Mouse (Mus musculus): ENCODE data around the gene Gfm1. TPM values are rescaled to one million over a fixed set of nuclear protein-coding genes. Genes with fewer than 3 reads are reported as not detected.

Gfm1 gene
- polyA plus RNA-seq (2016; fragmentation: Nextera tagmentation; extraction: Ambion mirVana) = 37.3 and 40.1 TPM in 2 replicates

- Histone ChIP-seq H3K9me3 (peaks cover 12% of the 10 kb centered on the region), H3K4me2 (replicated peaks) (peak within 1 kb of the TSS; percentile 90), H3K4me1 (peaks cover 9% of the 10 kb centered on the region), H3K36me3 (peaks cover 21% of the 10 kb centered on the region), H3K4me3 (peak within 1 kb of the TSS; percentile 84), H3K27me3 (replicated peaks) (no peaks in the 10 kb centered on the region), H3K9ac (peak within 1 kb of the TSS; percentile 77), H3K27ac (no peak within 1 kb of the TSS)
- ATAC-seq (ENCODE audit: low FRiP score, low read depth) = peak; percentile 95
- WGBS = under 1% methylated on average over 24 of the region's 24 CpGs
Measured at GRCm38 (mm10) chr3:67429999-67430380, at the start of gene Gfm1. TSS of gene Gfm1 (plus strand) at chr3:67430096.

- 0 out of 2 replicates have a peak overlapping the region, but pooled peaks have one; percentile 77 for H3K9ac ChIP-seq
- WGBS = 37% methylated on average over 8 of the region's 8 CpGs
- H3K4me1 ChIP-seq = peaks cover 9% of the 10 kb centered on the region
- H3K27ac ChIP-seq = no peak overlapping the region
- peak overlapping the region; percentile 84; the same call in 1 of the 2 replicates for H3K4me3 ChIP-seq
- peak; percentile 76 for ATAC-seq (ENCODE audit: low FRiP score, low read depth)
- peaks cover 19% of the 10 kb centered on the region for H3K36me3 ChIP-seq
- H3K27me3 ChIP-seq (replicated peaks) = no peaks in the 10 kb centered on the region
- peaks cover 12% of the 10 kb centered on the region for H3K9me3 ChIP-seq
- peak overlapping the region; percentile 90 for H3K4me2 ChIP-seq (replicated peaks)
Measured at GRCm38 (mm10) chr3:67429338-67429998, 428 bp upstream of the Gfm1 start.

GRCm38 (mm10) chr3:67434011-67434410, 4.1 kb downstream of the Gfm1 start:
- WGBS = 93% methylated on average over 6 of the region's 6 CpGs
- H3K4me3 ChIP-seq = no peak overlapping the region
- H3K36me3 ChIP-seq = peaks cover 52% of the 10 kb centered on the region
- H3K9ac ChIP-seq = no peak overlapping the region
- no peaks in the 10 kb centered on the region for H3K9me3 ChIP-seq
- no peak overlapping the region for H3K27ac ChIP-seq
- H3K4me2 ChIP-seq (replicated peaks) = no peak overlapping the region
- ATAC-seq (ENCODE audit: low FRiP score, low read depth) = no peak
- H3K27me3 ChIP-seq (replicated peaks) = no peaks in the 10 kb centered on the region
- peaks cover 9% of the 10 kb centered on the region for H3K4me1 ChIP-seq

- no peak overlapping the region for H3K27ac ChIP-seq
- H3K36me3 ChIP-seq = peaks cover 69% of the 10 kb centered on the region
- no peaks in the 10 kb centered on the region for H3K27me3 ChIP-seq (replicated peaks)
- no peaks in the 10 kb centered on the region for H3K9me3 ChIP-seq
- H3K9ac ChIP-seq = no peak overlapping the region
- no peaks in the 10 kb centered on the region for H3K4me1 ChIP-seq
- no peak overlapping the region for H3K4me3 ChIP-seq
- no peak overlapping the region for H3K4me2 ChIP-seq (replicated peaks)
- ATAC-seq (ENCODE audit: low FRiP score, low read depth) = no peak
- 91% methylated on average over 2 of the region's 2 CpGs for WGBS
Measured at GRCm38 (mm10) chr3:67447143-67447542, 17.2 kb downstream of the Gfm1 start.

GRCm38 (mm10) chr3:67449660-67450059, 19.8 kb downstream of the Gfm1 start:
- Histone ChIP-seq H3K4me2 (replicated peaks) (no peak overlapping the region), H3K4me3 (no peak overlapping the region), H3K27ac (no peak overlapping the region), H3K9me3 (no peaks in the 10 kb centered on the region), H3K27me3 (replicated peaks) (no peaks in the 10 kb centered on the region), H3K4me1 (no peaks in the 10 kb centered on the region), H3K36me3 (peaks cover 75% of the 10 kb centered on the region), H3K9ac (no peak overlapping the region)
- ATAC-seq (ENCODE audit: low FRiP score, low read depth) = no peak
- 94% methylated on average over 21 of the region's 21 CpGs for WGBS

- no peak overlapping the region for H3K9ac ChIP-seq
- WGBS = 85% methylated on average over 5 of the region's 5 CpGs
- no peaks in the 10 kb centered on the region for H3K27me3 ChIP-seq (replicated peaks)
- H3K4me1 ChIP-seq = no peaks in the 10 kb centered on the region
- no peak overlapping the region for H3K4me3 ChIP-seq
- no peak overlapping the region for H3K4me2 ChIP-seq (replicated peaks)
- ATAC-seq (ENCODE audit: low FRiP score, low read depth) = no peak
- H3K27ac ChIP-seq = no peak overlapping the region
- peaks cover 77% of the 10 kb centered on the region for H3K36me3 ChIP-seq
- no peaks in the 10 kb centered on the region for H3K9me3 ChIP-seq
Measured at GRCm38 (mm10) chr3:67450601-67451210, 20.8 kb downstream of the Gfm1 start.

GRCm38 (mm10) chr3:67459881-67460280, 30.0 kb downstream of the Gfm1 start:
- ATAC-seq (ENCODE audit: low FRiP score, low read depth) = no peak
- WGBS = 49% methylated on average over 3 of the region's 3 CpGs
- Histone ChIP-seq H3K4me1 (peaks cover 12% of the 10 kb centered on the region), H3K27me3 (replicated peaks) (no peaks in the 10 kb centered on the region), H3K36me3 (peaks cover 45% of the 10 kb centered on the region), H3K9me3 (no peaks in the 10 kb centered on the region), H3K27ac (no peak overlapping the region), H3K4me2 (replicated peaks) (no peak overlapping the region), H3K4me3 (no peak overlapping the region), H3K9ac (no peak overlapping the region)

GRCm38 (mm10) chr3:67462015-67462414, 32.1 kb downstream of the Gfm1 start:
- Histone ChIP-seq H3K27ac (peak overlapping the region; percentile 32; the same call in 1 of the 2 replicates), H3K4me2 (replicated peaks) (peak overlapping the region; percentile 86), H3K9ac (0 out of 2 replicates have a peak overlapping the region, but pooled peaks have one; percentile 77), H3K4me3 (no peak overlapping the region), H3K36me3 (peaks cover 24% of the 10 kb centered on the region), H3K4me1 (peaks cover 12% of the 10 kb centered on the region), H3K9me3 (no peaks in the 10 kb centered on the region), H3K27me3 (replicated peaks) (no peaks in the 10 kb centered on the region)
- WGBS = 58% methylated on average over 7 of the region's 7 CpGs
- peak; percentile 60; the same call in 1 of the 2 replicates for ATAC-seq (ENCODE audit: low FRiP score, low read depth)

- peaks cover 12% of the 10 kb centered on the region for H3K4me1 ChIP-seq
- H3K9ac ChIP-seq = peak overlapping the region; percentile 77
- H3K4me2 ChIP-seq (replicated peaks) = peak overlapping the region; percentile 86
- no peak overlapping the region for H3K27ac ChIP-seq
- H3K36me3 ChIP-seq = peaks cover 20% of the 10 kb centered on the region
- ATAC-seq (ENCODE audit: low FRiP score, low read depth) = 0 out of 2 replicates have a peak, but pooled peaks have one; percentile 41
- H3K4me3 ChIP-seq = peak overlapping the region; percentile 62
- no peaks in the 10 kb centered on the region for H3K27me3 ChIP-seq (replicated peaks)
- WGBS = 44% methylated on average over 10 of the region's 10 CpGs
- no peaks in the 10 kb centered on the region for H3K9me3 ChIP-seq
Measured at GRCm38 (mm10) chr3:67462578-67462977, 32.7 kb downstream of the Gfm1 start.

- peak overlapping the region; percentile 62 for H3K4me3 ChIP-seq
- H3K9me3 ChIP-seq = no peaks in the 10 kb centered on the region
- no peak for ATAC-seq (ENCODE audit: low FRiP score, low read depth)
- 6% methylated on average over 12 of the region's 12 CpGs for WGBS
- peak overlapping the region; percentile 86 for H3K4me2 ChIP-seq (replicated peaks)
- H3K27ac ChIP-seq = peak overlapping the region; percentile 38; the same call in 1 of the 2 replicates
- no peaks in the 10 kb centered on the region for H3K27me3 ChIP-seq (replicated peaks)
- peaks cover 20% of the 10 kb centered on the region for H3K36me3 ChIP-seq
- H3K9ac ChIP-seq = peak overlapping the region; percentile 77
- peaks cover 12% of the 10 kb centered on the region for H3K4me1 ChIP-seq
Measured at GRCm38 (mm10) chr3:67463001-67463400, 33.1 kb downstream of the Gfm1 start.

GRCm38 (mm10) chr3:67463450-67464372, 33.8 kb downstream of the Gfm1 start, which contains the start of gene Lxn:
TSS of gene Lxn (minus strand) at chr3:67463926.
- no peaks in the 10 kb centered on the region for H3K27me3 ChIP-seq (replicated peaks)
- peaks cover 12% of the 10 kb centered on the region for H3K4me1 ChIP-seq
- H3K27ac ChIP-seq = peak within 1 kb of the TSS; percentile 38; the same call in 1 of the 2 replicates
- peak within 1 kb of the TSS; percentile 77 for H3K9ac ChIP-seq
- ATAC-seq (ENCODE audit: low FRiP score, low read depth) = peak; percentile 77
- H3K4me3 ChIP-seq = peak within 1 kb of the TSS; percentile 62
- no peaks in the 10 kb centered on the region for H3K9me3 ChIP-seq
- peak within 1 kb of the TSS; percentile 86 for H3K4me2 ChIP-seq (replicated peaks)
- under 1% methylated on average over 38 of the region's 43 CpGs for WGBS
- peaks cover 22% of the 10 kb centered on the region for H3K36me3 ChIP-seq

GRCm38 (mm10) chr3:67466576-67466975, 36.7 kb downstream of the Gfm1 start:
- no peaks in the 10 kb centered on the region for H3K9me3 ChIP-seq
- 90% methylated on average over 5 of the region's 5 CpGs for WGBS
- no peak overlapping the region for H3K4me2 ChIP-seq (replicated peaks)
- H3K4me3 ChIP-seq = no peak overlapping the region
- no peak overlapping the region for H3K27ac ChIP-seq
- H3K4me1 ChIP-seq = peaks cover 12% of the 10 kb centered on the region
- H3K27me3 ChIP-seq (replicated peaks) = no peaks in the 10 kb centered on the region
- peaks cover 10% of the 10 kb centered on the region for H3K36me3 ChIP-seq
- H3K9ac ChIP-seq = no peak overlapping the region
- no peak for ATAC-seq (ENCODE audit: low FRiP score, low read depth)
